Mouse (Mus musculus) lung, postnatal 0 days (tissue): ENCODE measurements around the gene Lmtk2. TPM values are rescaled to one million over a fixed set of nuclear protein-coding genes. Genes with fewer than 3 reads are reported as not detected.

Experiments
- ATAC-seq: fragments of 200-750 bp; cut with Nextera tagmentation; 2 replicates; pipeline ENCODE4 v1.8.0; 2017; ENCODE audit warnings: moderate library complexity
- DNase-seq: peaks from one replicate; pipeline ENCODE4 v3.0.0-alpha.2; 2016; ENCODE audit warnings: low spot score
- H3K27ac ChIP-seq: fragments of 300-500 bp; sonication (generic); 2 replicates; pipeline ENCODE4 v1.5.1; 2014; ENCODE audit warnings: antibody characterized with exemption, mild to moderate bottlenecking, low read length, mixed read lengths
- H3K27me3 ChIP-seq: fragments of 300-500 bp; sonication (generic); replicated peaks from 2 replicates; pipeline ENCODE4 v1.6.1; 2014; ENCODE audit warnings: low read length, mixed read lengths; ENCODE audit not compliant: insufficient read depth
- H3K36me3 ChIP-seq: fragments of 300-500 bp; sonication (generic); 2 replicates; pipeline ENCODE4 v1.6.1; 2014; ENCODE audit warnings: low read length, mixed read lengths; ENCODE audit not compliant: insufficient read depth
- H3K4me1 ChIP-seq: fragments of 300-500 bp; sonication (generic); 2 replicates; pipeline ENCODE4 v1.6.1; 2014; ENCODE audit warnings: antibody characterized with exemption, low read depth, low read length, mixed read lengths; ENCODE audit not compliant: insufficient read depth
- H3K4me2 ChIP-seq: fragments of 300-500 bp; sonication (generic); replicated peaks from 2 replicates; pipeline ENCODE4 v1.6.1; 2014; ENCODE audit warnings: low read depth, mild to moderate bottlenecking, low read length, moderate library complexity, mixed read lengths
- H3K4me3 ChIP-seq: fragments of 300-500 bp; sonication (generic); 2 replicates; pipeline ENCODE4 v1.5.1; 2014; ENCODE audit warnings: low read depth, low read length
- H3K9ac ChIP-seq: fragments of 300-500 bp; sonication (generic); replicated peaks from 2 replicates; pipeline ENCODE4 v1.6.1; 2014; ENCODE audit warnings: low read depth, mild to moderate bottlenecking
- H3K9me3 ChIP-seq: fragments of 300-500 bp; sonication (generic); 2 replicates; pipeline ENCODE4 v1.6.1; 2016; ENCODE audit warnings: low read length, mixed read lengths
- CTCF ChIP-seq: IDR thresholded peaks from 2 replicates; pipeline ENCODE4 v1.5.1; 2016; ENCODE audit warnings: antibody characterized with exemption, mild to moderate bottlenecking
- EP300 ChIP-seq: IDR thresholded peaks from 2 replicates; pipeline ENCODE4 v1.6.1; 2016; ENCODE audit warnings: antibody characterized with exemption, mild to moderate bottlenecking, control low read depth
- WGBS: fragments of 180-500 bp; shearing (Covaris S2); extraction: QIAGEN DNeasy Blood & Tissue Kit; methylation state at CpG from one replicate; pipeline ENCODE4 v1.1.7; 2014; 5-methylcytosine and 5-hydroxymethylcytosine counted together
- polyA plus RNA-seq: library from polyadenylated mRNA; unstranded; fragments of >200 nt; fragmentation: Nextera tagmentation; extraction: Ambion mirVana; gene quantifications from 2 replicates; pipeline ENCODE4 v1.2.1, GENCODE M21; 2015

Gene Lmtk2
- polyA plus RNA-seq, 1 experiment from 2014 or later: 4.5 TPM

- DNase-seq (peak; percentile 73), ATAC-seq (peak; percentile 34; the same call in 1 of the 2 replicates)
- no peak overlapping the region for H3K4me3 ChIP-seq
These were observed 131.2 kb downstream of the Lmtk2 start for GRCm38 (mm10) chr5:144231410-144231809.

GRCm38 (mm10) chr5:144232531-144232930 lies 132.3 kb downstream of the Lmtk2 start:
- H3K4me3 ChIP-seq: no peak overlapping the region
- no peak overlapping the region for H3K27ac ChIP-seq
- DNase-seq: no peak
- ATAC-seq: no peak
- H3K27me3 ChIP-seq: no peaks in the 10 kb centered on the region
- no peaks in the 10 kb centered on the region for H3K4me1 ChIP-seq
- H3K9me3 ChIP-seq: no peaks in the 10 kb centered on the region
- H3K36me3 ChIP-seq: no peaks in the 10 kb centered on the region
- H3K4me2 ChIP-seq: no peak overlapping the region
- H3K9ac ChIP-seq: no peak overlapping the region
- 86% methylated on average over 5 of the region's 5 CpGs for WGBS
- TF ChIP-seq EP300: no peak
- no peak for TF ChIP-seq CTCF

More at GRCm38 (mm10) chr5:144231410-144231809, 131.2 kb downstream of the Lmtk2 start:
- Histone ChIP-seq H3K36me3 (no peaks in the 10 kb centered on the region), H3K9ac (no peak overlapping the region), H3K4me2 (no peak overlapping the region), H3K27ac (no peak overlapping the region), H3K4me1 (no peaks in the 10 kb centered on the region), H3K9me3 (no peaks in the 10 kb centered on the region), H3K27me3 (no peaks in the 10 kb centered on the region)
- 67% methylated on average over 1 of the region's 1 CpGs for WGBS
- TF ChIP-seq EP300 (no peak), CTCF (peak; percentile 72)

GRCm38 (mm10) chr5:144234222-144234621 lies 134.0 kb downstream of the Lmtk2 start:
- ATAC-seq: peak; percentile 47; the same call in 1 of the 2 replicates
- 61% methylated on average over 6 of the region's 6 CpGs for WGBS
- Histone ChIP-seq H3K4me3 (no peak overlapping the region), H3K9ac (no peak overlapping the region), H3K27me3 (no peaks in the 10 kb centered on the region), H3K27ac (no peak overlapping the region), H3K9me3 (no peaks in the 10 kb centered on the region), H3K4me1 (no peaks in the 10 kb centered on the region), H3K4me2 (no peak overlapping the region), H3K36me3 (no peaks in the 10 kb centered on the region)
- DNase-seq: no peak
- no peak for TF ChIP-seq EP300
- no peak for TF ChIP-seq CTCF

GRCm38 (mm10) chr5:144234714-144235113 lies 134.5 kb downstream of the Lmtk2 start:
- no peaks in the 10 kb centered on the region for H3K36me3 ChIP-seq
- H3K9me3 ChIP-seq: no peaks in the 10 kb centered on the region
- no peak overlapping the region for H3K4me3 ChIP-seq
- ATAC-seq (peak; percentile 57), DNase-seq (peak; percentile 31)
- no peaks in the 10 kb centered on the region for H3K27me3 ChIP-seq
- no peaks in the 10 kb centered on the region for H3K4me1 ChIP-seq
- H3K4me2 ChIP-seq: no peak overlapping the region
- WGBS: 63% methylated on average over 7 of the region's 7 CpGs
- no peak for TF ChIP-seq CTCF
- TF ChIP-seq EP300: no peak
- no peak overlapping the region for H3K27ac ChIP-seq
- H3K9ac ChIP-seq: no peak overlapping the region

Other genes starting within 250 kb of the Lmtk2 start
- 0.16 and 0.20 TPM in 2 replicates for gene Ankrd61, start 202.8 kb upstream of the Lmtk2 start, polyA plus RNA-seq
- gene Aimp2, start 190.6 kb upstream of the Lmtk2 start, polyA plus RNA-seq: 35.7 and 37.0 TPM in 2 replicates
- gene Pms2, start 190.5 kb upstream of the Lmtk2 start, polyA plus RNA-seq: 7.9 and 8.3 TPM in 2 replicates
- not detected in 2 replicates for gene Gm42421, start 172.3 kb upstream of the Lmtk2 start, polyA plus RNA-seq
- gene Rsph10b, start 167.4 kb upstream of the Lmtk2 start, polyA plus RNA-seq: 3.0 and 3.5 TPM in 2 replicates
- 87.4 and 98.1 TPM in 2 replicates for gene Ccz1, start 85.6 kb upstream of the Lmtk2 start, polyA plus RNA-seq
- 0.72 and 0.95 TPM in 2 replicates for gene Ocm, start 73.8 kb upstream of the Lmtk2 start, polyA plus RNA-seq
- gene Bhlha15, start 89.8 kb downstream of the Lmtk2 start, polyA plus RNA-seq: 0.20 TPM in 1 of 2 replicates, not detected in the other
- 34.1 and 35.0 TPM in 2 replicates for gene Tecpr1, start 123.2 kb downstream of the Lmtk2 start, polyA plus RNA-seq
- gene Bri3, start 144.0 kb downstream of the Lmtk2 start, polyA plus RNA-seq: 278 and 286 TPM in 2 replicates